Mouse (Mus musculus) urinary bladder, adult 2 months (tissue): ENCODE results near the gene Lcn4. TPM values are rescaled to one million over a fixed set of nuclear protein-coding genes. Genes with fewer than 3 reads are reported as not detected.

Source experiments
- DNase-seq: peaks from one replicate; pipeline ENCODE4 v3.0.0; 2022; ENCODE audit warnings: low spot score
- polyA plus RNA-seq: library from polyadenylated mRNA; depleted of rRNA; stranded (reverse); fragments of >200 nt; gene quantifications from 2 replicates; pipeline ENCODE4 v1.2.3, GENCODE M21; 2012; rRNA removed

The Lcn4 gene
- polyA plus RNA-seq, 1 experiment, result not detected

DNA sequence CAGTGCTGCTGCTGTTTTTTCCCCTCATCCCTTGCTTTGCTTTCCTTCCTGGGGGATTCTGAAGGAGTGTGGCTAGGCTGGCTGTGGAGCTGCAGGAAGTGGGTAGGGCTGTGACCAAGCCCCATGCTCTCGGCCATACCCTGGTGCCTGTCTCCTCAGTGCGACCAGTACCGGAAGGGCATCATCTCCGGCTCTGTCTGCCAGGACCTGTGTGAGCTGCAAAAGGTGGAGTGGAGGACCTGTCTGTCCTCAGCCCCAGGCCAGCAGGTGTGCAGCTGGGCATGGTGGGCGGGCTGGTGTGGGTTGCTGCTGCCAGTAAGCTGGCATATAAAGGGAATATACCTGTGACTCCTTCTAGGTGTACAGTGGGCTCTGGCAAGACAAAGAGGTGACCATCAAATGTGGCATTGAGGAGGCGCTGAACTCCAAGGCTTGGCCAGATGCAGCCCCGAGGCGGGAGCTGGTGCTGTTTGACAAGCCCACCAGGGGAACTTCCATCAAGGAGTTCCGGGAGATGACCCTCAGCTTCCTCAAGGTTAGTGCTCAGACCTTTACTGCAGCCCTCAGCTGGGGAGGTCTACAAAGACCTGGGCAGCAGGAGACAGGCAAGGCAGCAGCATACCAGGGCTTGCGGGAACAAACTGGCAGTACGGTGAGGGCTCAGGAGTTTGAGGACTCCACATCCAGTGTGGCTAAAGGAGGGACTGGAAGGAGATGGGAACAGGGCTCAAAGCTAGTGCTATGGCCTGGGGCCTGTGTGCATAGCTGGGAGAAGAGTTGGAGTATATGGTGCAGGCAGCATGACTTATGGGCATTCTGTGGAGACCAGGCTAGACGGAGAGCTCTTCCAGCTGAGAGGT lies 36.2 kb downstream of the Lcn4 start:
- DNase-seq, result no peak

DNA sequence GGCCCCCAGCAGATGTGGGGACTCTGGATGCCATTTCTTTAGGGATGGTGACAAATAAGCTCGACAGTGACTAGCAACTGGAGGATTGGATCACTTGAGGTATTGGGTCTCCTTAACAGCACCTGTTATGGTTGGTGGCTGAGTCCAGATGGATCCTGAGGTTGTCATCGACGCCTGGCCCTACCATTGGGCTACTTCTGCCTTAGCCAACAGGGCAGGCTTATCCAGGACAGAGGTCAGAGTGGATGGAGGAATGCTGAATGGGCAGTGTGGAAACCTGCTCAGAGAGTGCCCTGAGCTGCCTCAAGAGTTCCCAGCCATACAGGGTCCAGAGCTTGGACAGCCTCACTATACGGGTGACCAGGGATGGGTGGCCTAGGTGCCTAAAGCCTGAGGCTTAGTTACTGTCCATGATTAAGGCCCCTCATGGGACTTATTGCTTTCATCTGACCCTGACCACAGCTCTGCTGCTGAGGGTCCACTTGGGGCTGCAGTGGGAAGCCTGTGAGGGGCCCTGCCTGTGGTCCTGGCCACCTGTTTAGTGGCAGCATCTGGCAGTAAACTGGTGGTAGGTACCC lies 37.0 kb downstream of the Lcn4 start:
- no peak for DNase-seq

DNA sequence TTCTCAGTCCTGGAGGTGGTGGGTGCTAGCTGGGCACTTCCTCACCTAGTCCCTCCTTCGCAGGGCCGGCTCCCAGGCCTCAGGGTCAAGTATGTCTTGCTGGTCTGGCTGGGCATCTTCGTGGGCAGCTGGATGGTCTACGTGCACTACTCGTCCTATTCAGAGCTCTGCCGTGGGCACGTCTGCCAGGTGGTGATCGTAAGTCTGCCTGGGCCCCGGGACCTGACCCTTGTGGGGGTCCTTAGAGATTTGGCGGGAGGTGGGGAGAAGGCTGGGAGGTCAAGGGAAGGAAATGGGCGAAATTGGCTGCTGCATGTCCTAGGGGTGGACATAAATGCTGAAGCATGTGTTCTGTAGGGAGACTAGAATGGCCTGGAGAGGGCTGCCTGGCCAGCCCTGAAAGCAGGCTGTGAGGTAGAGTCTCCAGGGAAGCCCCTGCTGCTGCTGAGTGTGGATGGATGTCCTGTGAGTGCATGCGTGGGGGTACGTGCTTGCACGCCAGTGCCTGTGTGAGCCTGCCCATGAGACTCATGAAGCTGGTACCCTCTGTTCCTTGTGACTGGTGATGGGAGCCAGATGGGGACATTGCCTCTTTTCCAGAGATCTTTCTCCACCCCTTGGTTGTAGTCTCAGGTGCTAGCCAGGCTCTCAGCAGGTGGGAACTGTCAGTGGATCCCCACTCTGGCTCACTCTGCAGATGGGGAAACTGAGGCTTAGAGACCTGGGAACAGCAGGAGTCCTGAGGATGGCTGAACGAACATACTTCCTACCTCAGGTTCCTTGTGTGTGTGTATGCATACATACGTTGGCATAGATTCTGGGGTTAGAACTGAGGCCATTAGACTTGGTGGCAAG lies 38.3 kb downstream of the Lcn4 start:
- no peak for DNase-seq

DNA sequence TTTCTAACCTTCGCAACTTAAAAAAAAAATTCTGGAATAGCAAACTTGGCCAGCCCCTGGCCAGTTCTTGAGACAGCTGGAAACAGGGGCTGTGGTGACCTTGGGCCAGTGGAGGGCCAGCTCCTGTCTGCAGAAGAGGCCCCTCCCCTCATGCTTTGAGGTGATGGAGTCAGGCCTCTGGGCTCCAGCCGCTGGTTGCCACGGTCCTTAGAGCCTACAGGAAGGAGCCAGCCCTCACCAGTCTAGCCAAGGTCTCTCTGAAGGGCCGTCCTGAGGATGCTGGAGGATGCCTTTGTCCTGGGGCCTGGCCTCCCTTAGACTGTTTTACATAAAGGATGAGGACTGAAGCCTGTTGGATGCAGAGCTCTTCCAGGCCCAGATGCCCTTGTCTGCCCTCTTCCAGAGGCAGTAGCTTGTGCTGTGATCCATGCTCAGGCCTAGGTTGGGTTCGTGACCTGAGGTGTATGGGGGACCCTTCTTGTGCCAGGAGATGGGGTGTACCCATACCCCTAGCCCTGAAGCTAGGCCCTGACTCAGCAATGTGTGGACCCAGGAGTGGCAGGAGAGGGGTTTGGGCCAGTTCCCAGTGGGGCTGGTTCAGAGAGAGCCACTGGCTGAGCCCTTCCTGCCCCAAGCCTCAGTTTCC lies 42.2 kb downstream of the Lcn4 start:
- no peak for DNase-seq

DNA sequence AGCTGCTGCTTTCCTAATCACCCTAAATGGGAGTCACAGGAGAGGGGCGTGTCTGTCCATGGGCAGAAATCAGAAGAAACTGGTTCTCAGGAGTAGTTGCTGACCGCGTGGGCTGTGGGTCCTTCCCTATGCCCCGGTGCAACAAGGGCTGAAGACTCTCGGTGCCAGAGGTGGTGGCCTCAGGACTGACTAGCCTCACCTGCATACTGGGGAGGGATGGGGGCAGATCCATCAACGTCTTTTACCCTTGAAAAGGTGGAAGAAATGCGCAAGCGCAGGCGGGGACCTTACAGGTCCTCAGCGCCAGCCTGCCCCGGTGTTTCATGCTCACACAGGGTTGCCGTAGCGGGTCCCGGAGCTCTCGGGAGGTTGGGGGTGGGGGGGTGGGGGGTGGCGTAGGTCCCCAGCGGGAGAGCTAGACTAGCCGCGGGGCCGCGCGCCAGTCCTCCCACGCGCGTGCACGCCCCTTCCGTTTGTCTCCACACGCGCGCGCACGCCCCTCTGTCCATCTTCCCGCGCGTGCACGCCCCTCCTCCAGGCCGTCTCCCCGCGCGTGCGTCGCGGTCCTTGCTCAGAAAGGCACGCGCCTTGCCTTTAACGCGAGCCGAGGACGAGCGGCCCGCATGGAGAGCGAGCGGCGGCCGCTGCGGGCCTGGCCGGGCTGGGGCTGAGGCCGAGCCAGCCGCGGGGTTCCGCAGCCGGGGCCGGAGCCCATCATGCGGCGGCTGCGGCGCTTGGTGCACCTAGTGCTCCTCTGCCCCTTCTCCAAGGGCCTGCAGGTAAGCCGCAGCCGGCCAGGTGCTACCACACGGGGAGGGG lies 43.0 kb downstream of the Lcn4 start, which contains the start of gene Fam69b:
Gene Fam69b, plus strand, starts transcription at position 537 of the 819 bp plus-strand sequence.
- no peak for DNase-seq

DNA sequence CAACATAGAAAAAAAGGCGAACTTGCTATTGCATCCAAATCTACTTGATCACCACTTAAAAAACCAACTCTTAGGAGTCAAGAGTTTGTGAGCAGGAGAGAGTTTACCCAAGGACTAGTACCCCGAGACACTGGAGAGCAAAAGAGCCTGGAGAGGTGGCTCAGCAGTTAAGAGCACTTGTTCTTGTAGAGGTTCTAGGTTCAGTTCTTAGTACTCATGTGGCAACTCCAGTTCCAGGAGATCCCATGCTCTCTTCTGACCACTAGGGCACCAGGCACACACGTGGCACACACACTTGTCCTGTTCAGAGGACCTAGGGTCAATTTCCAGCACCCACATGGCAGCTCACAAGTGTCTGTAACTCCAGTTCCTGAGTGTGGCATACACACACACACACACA lies 45.0 kb downstream of the Lcn4 start:
- no peak for DNase-seq

DNA sequence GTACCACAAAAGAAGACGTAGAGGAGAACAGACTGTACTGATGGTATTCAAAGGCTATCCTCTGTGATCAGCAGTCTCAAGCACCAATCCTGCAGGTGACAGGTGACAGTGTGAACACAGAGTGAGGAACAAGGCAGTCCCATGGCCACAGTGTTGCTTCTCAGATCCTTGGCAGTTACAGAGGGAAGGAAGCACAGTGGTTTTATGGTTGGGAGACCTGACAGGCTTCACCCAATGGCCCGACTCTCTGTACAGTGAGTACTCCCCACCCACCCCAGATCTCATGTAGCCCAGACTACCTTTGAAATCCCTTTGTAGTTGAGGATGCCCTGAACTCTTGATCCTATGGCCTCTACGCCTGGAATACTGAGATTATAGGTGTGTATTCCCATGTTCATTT lies 45.7 kb downstream of the Lcn4 start:
- no peak for DNase-seq

DNA sequence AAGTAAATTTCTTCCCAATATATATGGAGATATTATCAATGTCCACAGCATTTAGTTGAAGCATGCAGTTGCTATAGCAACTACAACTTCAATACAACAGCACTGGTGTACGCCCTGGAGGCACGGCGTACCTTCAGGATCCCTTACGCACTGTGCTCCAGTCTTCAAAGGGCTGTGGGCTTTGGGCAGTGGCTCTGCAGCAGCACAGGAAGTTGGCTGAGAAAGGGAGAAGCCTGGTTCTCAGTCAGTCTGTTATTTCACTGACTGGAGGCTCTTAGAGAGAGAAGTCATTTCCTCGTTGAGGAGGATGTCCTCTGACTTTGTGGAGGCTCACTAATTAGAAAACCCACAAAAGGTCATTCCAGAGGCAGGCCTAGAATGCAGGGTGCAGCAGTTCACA lies 48.1 kb downstream of the Lcn4 start:
- DNase-seq, result no peak

DNA sequence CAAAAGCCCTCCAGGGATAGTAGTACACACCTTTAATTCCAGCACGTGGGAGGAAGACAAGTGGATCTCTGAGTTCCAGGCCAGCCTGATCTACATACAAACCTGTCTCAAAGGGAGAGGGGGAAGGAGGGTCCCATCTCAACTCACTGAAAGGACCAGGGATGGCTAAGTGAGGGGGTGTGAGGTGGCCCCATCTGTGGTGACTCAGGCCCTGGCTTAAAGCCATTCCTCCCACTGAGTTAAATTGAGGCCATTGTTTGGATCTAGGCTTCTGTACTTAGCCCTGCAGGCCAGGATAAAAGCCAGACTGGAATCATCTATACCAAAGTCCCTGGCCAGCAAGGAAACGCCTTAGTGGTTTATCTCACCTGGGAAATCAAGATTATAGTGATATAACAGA lies 49.8 kb downstream of the Lcn4 start:
- no peak for DNase-seq

DNA sequence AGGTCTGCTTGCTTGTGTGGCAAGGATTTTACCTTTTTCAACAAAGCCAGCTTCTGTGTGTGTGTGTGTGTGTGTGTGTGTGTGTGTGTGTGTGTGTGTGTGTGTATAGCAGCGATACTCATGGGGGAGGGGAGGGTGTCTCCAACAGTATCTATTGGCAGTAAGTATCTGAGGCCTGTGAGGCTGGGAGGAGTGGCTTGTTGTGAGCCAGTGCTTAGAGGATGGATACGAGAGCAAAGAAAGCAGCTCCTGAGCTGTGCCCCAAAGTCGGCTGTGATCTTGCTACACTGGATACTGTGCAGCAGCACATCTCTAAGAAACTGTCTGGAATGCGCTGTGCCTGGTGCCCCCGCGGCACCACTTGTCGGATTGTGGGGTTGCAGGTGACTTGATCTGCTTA lies 53.2 kb downstream of the Lcn4 start:
- no peak for DNase-seq

Other genes starting within 250 kb of the Lcn4 start
- 41.7 and 46.3 TPM in 2 replicates for gene Sec16a, start 226.1 kb downstream of the Lcn4 start, polyA plus RNA-seq
- 21.4 and 33.4 TPM in 2 replicates for gene Notch1, start 154.6 kb downstream of the Lcn4 start, polyA plus RNA-seq
- gene Egfl7, start 91.3 kb downstream of the Lcn4 start, polyA plus RNA-seq, result 155 and 208 TPM in 2 replicates
- gene Gm20532, start 84.6 kb downstream of the Lcn4 start, polyA plus RNA-seq, result not detected in 2 replicates
- gene Agpat2, start 66.9 kb downstream of the Lcn4 start, polyA plus RNA-seq, result 48.3 and 63.6 TPM in 2 replicates
- 11.5 and 12.5 TPM in 2 replicates for gene Fam69b, start 42.8 kb downstream of the Lcn4 start, polyA plus RNA-seq
- not detected in 2 replicates for gene Abo, start 193.7 kb upstream of the Lcn4 start, polyA plus RNA-seq
- 15.7 and 16.3 TPM in 2 replicates for gene Surf6, start 231.6 kb upstream of the Lcn4 start, polyA plus RNA-seq
- gene Med22, start 239.4 kb upstream of the Lcn4 start, polyA plus RNA-seq, result 28.6 and 32.5 TPM in 2 replicates
- gene Rpl7a, start 239.5 kb upstream of the Lcn4 start, polyA plus RNA-seq, result 1,359 and 1,515 TPM in 2 replicates
- gene Surf2, start 245.1 kb upstream of the Lcn4 start, polyA plus RNA-seq, result 43.1 and 48.2 TPM in 2 replicates
- 92.5 and 103 TPM in 2 replicates for gene Surf1, start 245.2 kb upstream of the Lcn4 start, polyA plus RNA-seq